Mouse (Mus musculus) lung, adult 18-20 months (tissue): Measurements from ENCODE around the gene Rgs3.
A peak's percentile ranks its signal among the peaks of the same experiment; 100 is the strongest.

Experiments used
- DNase-seq, 2 experiments: peaks; one replicate each; pipeline ENCODE4 v3.0.0; 2022; ENCODE audit warnings: mixed read lengths in 2 of 2

The Rgs3 gene

GRCm38 (mm10) chr4:62559797-62560329, at the start of gene Rgs3:
Gene Rgs3 (plus strand): TSS chr4:62559847.
- DNase-seq, result no peak

DNA sequence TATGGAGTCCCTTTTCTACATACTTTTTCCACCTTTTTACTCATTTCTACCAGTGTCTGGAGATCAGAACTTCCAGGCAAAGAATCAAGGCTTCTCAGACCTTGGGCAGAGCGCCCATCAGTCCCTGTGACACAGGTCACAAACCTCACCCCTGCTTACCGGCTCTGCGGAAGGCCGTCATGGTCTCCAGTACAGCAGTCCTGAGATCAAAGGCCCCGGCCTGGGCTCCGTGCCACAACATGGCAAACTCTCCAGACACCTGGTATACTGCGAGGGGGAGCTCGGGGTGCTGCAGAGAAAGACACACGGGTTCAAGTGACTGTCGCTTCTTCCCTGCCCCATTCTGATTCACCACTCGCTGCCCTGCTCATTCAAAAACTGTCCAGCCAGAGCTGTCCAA, 49.7 kb upstream of the Rgs3 start:
- DNase-seq, result no peak

DNA sequence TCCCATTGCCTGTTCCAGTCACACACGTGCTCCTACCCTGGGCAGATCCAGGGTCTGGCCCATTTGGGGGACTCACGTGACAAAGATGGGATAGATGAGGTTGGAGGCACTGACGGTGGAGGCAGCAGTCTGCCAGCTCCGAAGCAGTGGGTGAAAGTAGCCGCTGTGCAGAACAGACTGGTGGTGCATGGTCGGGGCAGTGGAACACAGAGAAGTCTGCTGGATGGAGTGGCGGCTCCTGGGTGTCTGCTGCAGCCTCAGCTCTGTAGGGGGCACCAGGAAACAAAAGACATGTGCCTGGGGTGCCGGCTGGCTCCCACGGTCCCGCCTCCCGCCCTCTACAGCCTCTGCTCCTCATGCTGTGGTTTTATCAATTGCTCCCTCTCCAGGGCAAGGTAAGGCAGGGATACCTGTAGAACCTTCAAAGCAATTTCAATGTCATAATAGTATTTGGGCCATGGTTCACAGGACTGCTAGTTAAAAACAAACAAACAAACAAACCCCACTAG, 45.6 kb upstream of the Rgs3 start:
- DNase-seq, result no peak

- no peak for DNase-seq
Observed at GRCm38 (mm10) chr4:62514995-62515394, 44.7 kb upstream of the Rgs3 start.

- DNase-seq, result peak in 1 of 2 experiments; percentile 30
Observed at GRCm38 (mm10) chr4:62515490-62515889, 44.2 kb upstream of the Rgs3 start.

DNA sequence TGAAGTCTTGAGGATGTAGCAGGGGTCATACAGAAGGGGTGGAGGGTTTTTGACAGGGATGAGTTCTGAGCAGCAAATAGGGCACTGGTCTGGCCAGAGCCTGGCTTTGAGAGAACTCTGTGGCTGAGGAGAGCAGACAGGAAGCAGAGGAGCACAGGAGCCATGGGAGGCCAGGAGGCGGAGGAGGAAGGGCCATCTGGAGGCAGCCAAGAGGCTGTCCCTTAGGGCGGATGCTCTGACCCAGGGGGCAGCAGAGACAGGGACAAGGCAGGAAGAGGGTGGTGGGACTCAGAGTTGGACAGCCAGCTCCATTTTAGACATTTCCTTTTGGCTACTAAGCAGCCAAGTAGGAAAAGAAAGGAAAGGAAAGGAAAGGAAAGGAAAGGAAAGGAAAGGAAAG, 43.6 kb upstream of the Rgs3 start:
- peak; percentile 44 to 55 for DNase-seq

DNA sequence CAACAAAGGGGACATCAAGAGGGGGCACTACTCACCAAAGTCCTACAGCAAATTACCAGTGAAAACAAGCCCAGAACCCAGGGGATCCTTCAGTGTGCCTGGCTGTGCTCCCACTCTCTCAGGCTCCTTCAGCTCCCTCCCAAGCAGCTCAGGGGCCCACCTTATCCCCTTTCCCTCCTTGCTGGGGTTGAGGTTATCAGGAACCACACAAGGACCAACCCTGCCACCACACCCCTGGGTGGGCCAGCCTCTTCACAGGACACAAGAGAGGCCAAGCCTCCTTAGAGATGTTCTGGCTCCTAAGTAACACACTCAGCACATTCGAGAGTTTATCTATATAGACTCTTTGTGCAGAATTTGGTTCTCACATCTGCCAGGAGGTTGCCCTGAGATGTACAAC, 43.1 kb upstream of the Rgs3 start:
- peak in 1 of 2 experiments; percentile 44 for DNase-seq

DNA sequence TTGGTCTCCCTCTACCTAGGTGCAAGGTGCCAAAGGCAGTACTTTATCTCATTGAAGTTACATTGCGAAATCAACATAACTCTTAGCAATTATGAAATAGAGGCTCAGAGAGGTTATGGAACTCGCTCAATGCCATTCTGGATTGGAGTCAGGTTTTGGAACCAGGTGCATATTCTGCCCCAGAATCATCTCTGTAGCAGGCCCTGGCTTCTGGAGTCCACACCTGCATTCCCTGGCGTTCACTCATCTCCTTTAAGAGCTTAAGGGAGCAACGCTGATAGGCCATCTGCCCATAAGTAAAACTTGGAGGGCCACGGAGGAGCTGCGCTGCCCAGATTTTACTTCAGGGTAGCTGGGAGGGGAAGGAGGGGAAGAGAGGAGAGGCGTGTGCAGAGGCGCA, 42.6 kb upstream of the Rgs3 start:
- peak; percentile 31 to 64 for DNase-seq

- no peak for DNase-seq
Observed at GRCm38 (mm10) chr4:62517538-62518415, 41.9 kb upstream of the Rgs3 start.

DNA sequence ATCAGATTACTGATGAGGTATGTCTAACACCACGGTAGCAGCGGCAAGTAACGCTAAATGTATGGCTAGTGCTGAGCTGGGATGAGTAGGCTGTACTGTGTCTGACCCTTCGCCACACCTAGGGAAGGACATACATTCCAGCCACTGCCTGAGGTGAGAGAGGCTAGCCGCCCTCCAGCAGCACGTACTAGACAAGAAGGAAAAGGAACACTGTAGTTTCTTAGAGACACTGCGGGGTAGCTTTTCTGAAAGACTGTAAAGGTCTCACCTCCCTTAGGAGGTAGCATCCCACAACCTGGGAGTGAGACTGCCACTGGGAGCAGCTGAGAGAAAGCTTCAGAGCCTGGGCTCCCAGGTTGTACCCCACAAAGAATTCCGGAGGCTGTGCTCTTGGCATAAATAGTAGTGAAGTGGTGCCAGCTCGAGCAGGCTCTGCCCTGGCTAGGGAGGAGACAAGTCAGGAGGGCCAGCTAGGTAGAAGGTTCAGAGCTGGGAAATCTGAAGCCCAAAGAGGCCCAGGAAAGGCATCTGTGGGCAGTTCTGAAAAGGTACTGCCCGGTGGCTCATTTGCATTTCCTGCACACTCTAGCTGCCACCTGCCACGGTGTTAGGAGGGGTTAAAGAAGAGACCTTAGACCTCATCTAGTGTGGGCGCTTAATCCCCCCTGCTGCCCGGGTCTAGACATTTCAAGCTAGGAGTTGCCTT, 41.1 kb upstream of the Rgs3 start:
- peak; percentile 63 to 67 for DNase-seq

GRCm38 (mm10) chr4:62519122-62519848, 40.4 kb upstream of the Rgs3 start:
- DNase-seq, result no peak

- peak; percentile 89 to 93 for DNase-seq
Observed at GRCm38 (mm10) chr4:62519849-62520233, 39.8 kb upstream of the Rgs3 start, which contains the start of gene Alad. Gene Alad (minus strand): TSS chr4:62519918.

DNA sequence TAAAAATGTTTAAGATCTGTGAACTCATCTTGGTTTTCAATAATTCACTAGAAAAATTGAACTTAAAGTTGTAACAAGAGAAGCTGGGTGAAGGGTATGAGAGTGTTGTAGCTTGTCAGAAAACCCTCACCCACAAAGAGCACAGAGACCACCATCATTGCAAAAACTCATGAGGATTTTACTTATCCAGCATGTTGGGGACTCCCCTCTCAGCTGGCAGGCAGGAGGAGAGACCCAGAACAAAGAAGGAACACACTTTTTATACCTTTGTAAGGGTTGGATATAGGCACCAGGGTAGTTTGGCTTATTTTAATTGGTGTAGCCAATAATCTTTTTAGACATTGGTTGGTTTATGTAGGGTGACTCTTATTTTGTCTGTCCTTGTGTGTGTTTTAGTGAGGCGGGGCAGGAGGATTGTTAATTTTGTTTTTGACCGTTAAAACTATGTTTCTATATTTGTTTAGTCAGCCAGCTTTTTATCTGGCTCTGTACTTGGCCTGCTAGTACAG, 38.7 kb upstream of the Rgs3 start:
- DNase-seq, result no peak

- peak; percentile 96 to 98 for DNase-seq
Observed at GRCm38 (mm10) chr4:62524651-62525488, 34.8 kb upstream of the Rgs3 start, which contains the start of the genes Pole3 and 4933430I17Rik. Gene Pole3 (minus strand): TSS chr4:62525068. Gene 4933430I17Rik (plus strand): TSS chr4:62525369.

DNA sequence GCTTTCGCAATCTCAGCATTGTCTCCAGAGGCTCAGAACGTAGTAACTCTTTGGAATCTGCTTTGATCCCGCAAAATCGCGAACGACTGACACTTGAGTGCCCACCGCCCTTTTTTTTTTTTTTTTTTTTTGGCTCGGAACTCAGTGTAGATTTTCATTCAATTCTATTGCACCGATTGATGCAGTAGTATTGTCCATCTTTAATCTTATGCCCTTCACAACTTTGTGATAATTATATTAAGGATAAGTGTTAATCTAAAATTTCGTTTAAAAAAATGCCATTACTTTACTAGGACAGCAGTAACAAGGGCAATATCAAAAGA, 34.2 kb upstream of the Rgs3 start:
- DNase-seq, result no peak

DNA sequence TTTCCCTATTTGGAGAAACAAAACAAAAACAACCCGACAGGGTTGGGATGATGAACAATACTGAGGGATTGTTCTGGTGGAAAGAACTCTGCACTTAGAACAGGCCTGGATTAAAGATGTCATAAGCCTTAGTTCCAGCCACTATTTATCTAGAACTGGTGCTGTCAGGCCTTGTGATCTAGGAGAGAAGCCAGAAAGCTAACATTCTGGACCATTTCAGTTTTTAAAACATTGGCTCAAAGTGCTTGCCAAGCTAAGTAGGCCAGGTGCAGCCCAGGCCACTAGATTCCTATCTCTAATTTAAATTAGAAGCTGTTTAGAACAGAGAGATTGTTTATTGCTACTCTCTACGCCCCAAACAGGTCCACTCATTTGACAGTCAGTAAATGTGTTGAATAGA, 33.4 kb upstream of the Rgs3 start:
- DNase-seq, result no peak

DNA sequence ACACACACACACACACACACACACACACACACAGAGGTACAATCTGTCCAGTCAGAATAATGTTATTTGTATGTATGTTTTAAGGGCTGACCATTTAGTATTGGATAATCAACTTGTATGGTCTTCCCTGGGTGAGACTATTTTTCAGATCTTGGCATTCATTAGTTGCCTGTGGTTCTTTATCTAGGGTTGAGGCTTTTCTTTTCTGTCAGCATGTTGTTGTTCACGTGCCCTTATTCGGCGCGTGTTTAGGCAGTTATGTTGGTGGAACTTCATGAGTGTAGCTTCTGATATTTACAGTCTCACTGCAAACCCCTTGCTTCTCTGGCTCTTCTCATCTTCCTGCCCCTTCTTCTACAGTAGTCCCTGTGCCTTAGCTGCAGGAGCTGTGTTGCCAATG, 32.0 kb upstream of the Rgs3 start:
- no peak for DNase-seq

- DNase-seq, result no peak
Observed at GRCm38 (mm10) chr4:62533729-62534128, 25.9 kb upstream of the Rgs3 start.

- no peak for DNase-seq
Observed at GRCm38 (mm10) chr4:62541802-62542201, 17.8 kb upstream of the Rgs3 start.

DNA sequence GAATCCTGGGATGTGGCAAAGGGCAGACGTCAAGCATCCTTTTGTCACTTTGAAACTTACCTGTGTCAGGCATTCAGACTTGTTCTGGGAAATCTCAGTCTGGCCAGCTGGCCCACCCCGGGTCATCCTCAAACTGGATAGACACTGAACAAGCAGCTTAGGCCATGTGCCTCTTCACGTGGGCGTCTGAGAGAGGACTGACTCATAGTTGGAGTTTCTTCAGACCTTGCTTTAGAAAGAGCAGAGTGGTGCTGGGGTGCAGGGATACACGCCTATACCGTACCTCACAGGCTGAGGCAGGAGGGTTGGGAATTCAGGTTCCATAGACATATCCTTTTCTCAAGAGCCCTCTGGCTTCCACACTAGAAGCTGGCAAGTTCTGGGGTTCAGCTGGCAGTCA, 15.9 kb upstream of the Rgs3 start:
- no peak for DNase-seq

DNA sequence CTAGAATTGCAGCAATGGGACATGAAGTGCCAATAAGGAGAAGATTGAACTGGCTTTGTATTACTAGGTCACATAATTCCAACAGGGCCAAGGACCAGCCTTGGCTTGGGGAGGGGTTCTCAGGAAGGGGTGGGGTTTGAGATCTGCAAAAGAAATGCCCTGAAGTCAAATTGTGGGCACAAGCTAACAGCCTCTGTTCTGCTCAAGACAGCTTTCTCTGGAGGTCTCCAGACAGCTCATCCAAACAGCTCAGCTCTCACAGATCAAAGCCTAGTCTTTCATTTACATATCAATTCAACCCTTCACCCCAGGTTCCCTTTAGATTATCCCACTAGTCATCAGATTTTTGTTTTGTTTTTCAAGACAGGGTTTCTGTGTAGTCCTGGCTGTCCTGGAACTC, 14.8 kb upstream of the Rgs3 start:
- no peak for DNase-seq

DNA sequence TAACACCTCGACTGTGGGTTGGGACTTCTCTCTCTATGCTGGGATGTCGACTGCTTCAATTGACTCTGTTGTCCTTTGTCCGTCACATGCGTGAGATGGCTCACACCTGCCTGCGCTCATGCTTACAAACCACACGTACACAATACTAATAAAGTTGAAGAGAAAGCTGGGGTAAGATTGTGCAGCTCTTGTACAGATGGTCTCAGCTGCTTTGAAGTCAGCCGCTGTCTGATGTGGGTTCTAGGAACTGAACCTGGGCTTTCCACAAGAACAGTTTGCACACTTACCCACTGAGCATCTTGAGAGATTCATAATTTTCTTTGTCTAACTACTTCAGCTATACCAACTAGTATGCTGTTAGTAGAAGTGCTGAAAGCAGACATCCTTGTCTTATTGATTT, 7.7 kb upstream of the Rgs3 start:
- no peak for DNase-seq
